Mouse (Mus musculus) liver, adult 2 months (tissue): ENCODE data around the gene Fam129c.

Source experiments
- CTCF ChIP-seq: fragments of 200-500 bp; IDR thresholded peaks from 2 replicates; pipeline ENCODE4 v1.5.1; 2011; ENCODE audit warnings: low read depth, low read length, control low read depth
- POLR2A ChIP-seq: fragments of 200-500 bp; IDR thresholded peaks from 2 replicates; pipeline ENCODE4 v1.6.1; 2011; ENCODE audit warnings: low read length, control low read depth; ENCODE audit not compliant: insufficient read depth; ENCODE audit errors: extremely low read depth

GRCm38 (mm10) chr8:71577856-71578387 is 19.5 kb upstream of the Fam129c start:
- TF ChIP-seq CTCF (no peak), POLR2A (no peak)
